Mouse (Mus musculus): ENCODE measurements around the gene Vipr1.

DNA sequence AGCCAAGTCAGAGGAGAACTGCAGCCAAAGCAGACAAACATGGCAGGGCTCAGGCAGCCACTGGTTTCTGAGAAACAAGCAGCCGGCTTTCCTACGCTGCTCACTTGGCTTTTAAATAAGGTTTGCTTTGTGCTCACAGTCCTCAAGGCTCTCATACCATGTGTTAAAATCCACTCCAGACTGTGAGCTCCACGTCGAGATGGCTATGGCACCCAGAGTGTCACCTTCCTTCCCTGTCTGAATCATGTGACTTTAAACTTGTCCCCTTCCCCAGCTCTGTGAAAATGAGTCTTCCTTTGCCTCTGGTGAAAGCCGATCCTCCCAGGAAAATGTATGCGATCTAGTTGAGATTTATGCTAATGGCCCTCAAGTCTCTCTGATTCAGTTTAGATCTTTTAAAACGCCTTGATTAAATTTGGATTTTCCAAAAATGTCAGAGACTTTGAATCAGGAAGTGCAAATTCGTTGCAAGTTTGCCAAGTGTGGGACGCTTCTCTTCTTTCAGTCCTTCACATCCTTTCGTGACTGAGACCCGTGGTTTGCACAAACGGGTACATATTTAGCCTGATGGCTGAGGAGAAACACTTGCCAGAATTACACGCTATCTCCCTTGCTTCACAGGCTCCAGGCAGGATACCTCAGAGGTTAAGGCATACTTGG lies 42.2 kb upstream of the Vipr1 start:
- TF ChIP-seq POLR2A (IDR thresholded peaks at IDR 0.05; ENCODE audit: low read depth, low read length) (no peak), CTCF (IDR thresholded peaks at IDR 0.05; ENCODE audit: extremely low read depth, insufficient read depth, insufficient read length, insufficient replicate concordance) (no peak)

All from spleen, adult 2 months (tissue).